Mouse (Mus musculus): ENCODE results near the gene Cfap299.

Gene Cfap299

GRCm38 (mm10) chr5:98376799-98377090 lies 47.6 kb downstream of the Cfap299 start:
- no peak for DNase-seq (ENCODE audit: low spot score in 2 of 2)

- DNase-seq (ENCODE audit: low spot score in 2 of 2), result no peak
Observed at GRCm38 (mm10) chr5:98380360-98380759, 51.3 kb downstream of the Cfap299 start.

DNA sequence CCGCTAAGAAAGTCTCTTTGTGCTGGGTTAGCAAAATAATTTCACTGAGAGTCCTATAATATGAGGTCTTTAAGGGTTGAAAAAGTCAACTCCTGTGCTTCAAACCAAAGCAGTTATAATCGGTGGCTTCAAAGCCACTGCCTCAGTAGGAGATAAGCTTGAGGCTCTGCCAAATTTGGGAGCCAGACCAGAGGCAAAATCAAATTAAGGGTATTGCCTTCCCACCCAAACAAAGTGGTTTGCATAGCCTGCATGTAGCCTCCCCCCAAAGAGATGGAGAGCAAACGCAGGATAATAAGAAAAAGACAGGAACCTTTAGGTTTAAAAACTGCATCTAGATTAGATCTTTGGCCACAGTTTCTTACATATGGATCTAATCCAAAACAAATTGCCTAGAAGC lies 58.0 kb downstream of the Cfap299 start:
- DNase-seq (ENCODE audit: low spot score in 2 of 2), result no peak

- DNase-seq (ENCODE audit: low spot score in 2 of 2), result no peak
Observed at GRCm38 (mm10) chr5:98402165-98402564, 73.1 kb downstream of the Cfap299 start.

DNA sequence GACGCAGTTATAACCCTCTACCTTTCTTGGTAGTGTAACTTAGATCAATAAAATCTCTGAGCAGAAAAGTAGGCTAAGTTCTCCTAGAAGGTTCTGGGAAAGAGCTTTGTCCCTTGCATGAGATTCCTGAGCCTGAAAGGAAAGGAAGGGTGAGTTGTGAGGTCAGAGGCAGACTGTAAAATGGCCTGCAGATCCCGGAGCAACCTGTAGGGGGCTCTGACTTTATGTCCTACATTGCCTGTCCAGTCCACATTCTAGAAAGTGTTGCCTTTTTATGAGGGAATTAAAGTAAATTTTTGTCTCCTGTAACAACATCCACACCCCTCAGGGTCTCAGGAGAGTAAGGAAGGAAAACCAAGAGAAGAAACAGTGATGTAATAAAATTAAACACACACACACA lies 81.0 kb downstream of the Cfap299 start:
- no peak for DNase-seq (ENCODE audit: low spot score in 2 of 2)

DNA sequence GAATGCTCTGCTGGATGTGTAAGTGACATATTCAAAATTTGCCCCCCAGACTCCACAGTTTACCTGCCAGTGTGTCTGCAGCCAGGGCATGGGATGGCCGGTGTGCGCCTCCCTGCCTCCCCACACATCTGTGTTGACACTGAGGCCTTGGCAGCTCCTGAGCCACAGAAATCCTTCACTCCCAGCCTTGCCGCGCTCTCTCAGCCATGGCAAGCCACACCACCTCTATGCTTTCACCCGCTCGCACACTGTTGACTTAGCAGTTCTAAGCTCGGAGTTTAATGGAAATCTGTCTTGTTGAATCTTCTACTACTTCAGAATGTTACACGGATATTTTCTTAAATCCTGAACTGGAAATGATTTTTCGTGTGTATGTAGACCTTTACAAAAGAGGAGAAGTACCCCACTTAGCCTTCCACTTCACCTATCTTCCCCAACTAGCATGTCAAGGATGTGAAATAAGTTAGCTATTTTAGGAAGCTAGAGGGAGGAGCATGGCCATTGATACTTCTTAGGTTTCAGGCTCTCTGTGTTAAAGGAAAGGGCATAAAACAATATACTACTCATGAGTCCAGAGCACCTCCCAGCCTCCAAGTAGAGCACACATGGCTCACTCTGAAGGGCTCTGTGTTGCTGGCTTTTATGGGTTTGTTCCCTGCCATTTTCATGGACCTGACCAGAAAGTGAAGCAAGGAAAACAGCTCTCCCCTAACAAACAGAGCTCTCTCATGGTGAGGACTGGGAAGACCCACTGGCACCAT lies 87.5 kb downstream of the Cfap299 start:
- DNase-seq (ENCODE audit: low spot score in 2 of 2), result no peak

GRCm38 (mm10) chr5:98424965-98425364 lies 95.9 kb downstream of the Cfap299 start:
- no peak for DNase-seq (ENCODE audit: low spot score in 2 of 2)

DNA sequence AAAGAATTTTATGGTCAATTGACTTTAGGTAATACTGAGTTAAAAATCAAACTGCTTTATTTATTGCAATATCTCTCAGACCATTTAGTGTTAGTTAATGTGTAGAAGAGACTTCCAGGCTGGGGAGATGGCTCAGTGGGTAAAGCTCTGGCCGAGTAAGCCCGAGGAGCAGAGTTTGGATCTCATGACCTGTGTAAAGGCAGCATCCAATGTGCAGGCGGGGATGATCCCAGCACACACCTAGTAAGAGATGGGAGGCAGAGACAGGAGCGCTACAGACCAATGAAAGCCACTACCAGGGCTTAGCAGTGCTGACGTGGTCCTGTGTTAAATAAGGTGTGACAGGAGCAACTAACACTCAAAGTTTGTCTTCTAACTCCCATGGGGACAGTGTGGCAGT lies 97.0 kb downstream of the Cfap299 start:
- no peak for DNase-seq (ENCODE audit: low spot score in 2 of 2)

- DNase-seq (ENCODE audit: low spot score in 2 of 2), result no peak
Observed at GRCm38 (mm10) chr5:98430060-98430459, 101.0 kb downstream of the Cfap299 start.

- DNase-seq (ENCODE audit: low spot score in 2 of 2), result no peak
Observed at GRCm38 (mm10) chr5:98438686-98439085, 109.6 kb downstream of the Cfap299 start.

- DNase-seq (ENCODE audit: low spot score in 2 of 2), result no peak
Observed at GRCm38 (mm10) chr5:98446771-98447462, 117.8 kb downstream of the Cfap299 start.

DNA sequence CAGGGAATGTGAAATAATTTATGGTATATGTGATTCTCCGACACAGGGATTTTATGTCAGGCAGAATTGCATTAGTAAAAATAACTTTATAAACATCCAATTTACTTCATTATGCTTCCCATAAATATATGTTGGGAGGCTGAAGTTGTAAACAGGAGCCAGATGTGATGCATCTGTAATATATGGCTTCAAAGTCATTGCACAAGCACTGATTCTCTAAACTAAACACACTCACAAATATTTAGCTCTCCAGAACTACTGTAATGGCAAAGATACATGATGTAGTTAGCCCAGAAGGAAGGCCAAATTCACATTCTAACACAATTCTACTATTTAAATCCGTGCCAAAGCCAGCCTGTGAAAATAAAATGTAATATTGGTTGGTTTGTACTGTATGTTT lies 120.8 kb downstream of the Cfap299 start:
- DNase-seq (ENCODE audit: low spot score in 2 of 2), result no peak

GRCm38 (mm10) chr5:98466882-98467535 lies 137.9 kb downstream of the Cfap299 start:
- no peak for DNase-seq (ENCODE audit: low spot score in 2 of 2)

- DNase-seq (ENCODE audit: low spot score in 2 of 2), result no peak
Observed at GRCm38 (mm10) chr5:98470052-98470451, 140.9 kb downstream of the Cfap299 start.

GRCm38 (mm10) chr5:98476539-98476938 lies 147.4 kb downstream of the Cfap299 start:
- DNase-seq (ENCODE audit: low spot score in 2 of 2), result no peak

DNA sequence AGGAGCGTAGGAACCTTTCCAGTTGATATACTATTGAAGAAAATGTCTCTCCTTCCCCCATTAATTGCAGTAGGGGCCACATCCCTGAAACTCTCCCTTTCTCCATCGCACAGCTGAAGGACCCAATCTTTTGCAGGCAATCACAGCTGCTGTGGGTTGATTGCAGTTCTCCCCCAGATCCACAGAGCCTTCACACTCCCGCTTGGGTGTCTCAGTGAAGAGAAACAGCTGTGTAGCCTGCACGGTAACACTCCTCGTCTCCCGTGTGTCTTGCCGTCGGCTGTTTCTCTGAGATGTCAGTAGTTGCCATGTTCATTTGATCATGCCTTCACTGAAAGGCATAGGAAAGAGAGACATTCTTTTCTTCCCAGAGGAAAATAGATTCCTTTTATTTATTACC lies 148.2 kb downstream of the Cfap299 start:
- DNase-seq (ENCODE audit: low spot score in 2 of 2), result no peak

- DNase-seq (ENCODE audit: low spot score in 2 of 2), result no peak
Observed at GRCm38 (mm10) chr5:98483507-98483906, 154.4 kb downstream of the Cfap299 start.

DNA sequence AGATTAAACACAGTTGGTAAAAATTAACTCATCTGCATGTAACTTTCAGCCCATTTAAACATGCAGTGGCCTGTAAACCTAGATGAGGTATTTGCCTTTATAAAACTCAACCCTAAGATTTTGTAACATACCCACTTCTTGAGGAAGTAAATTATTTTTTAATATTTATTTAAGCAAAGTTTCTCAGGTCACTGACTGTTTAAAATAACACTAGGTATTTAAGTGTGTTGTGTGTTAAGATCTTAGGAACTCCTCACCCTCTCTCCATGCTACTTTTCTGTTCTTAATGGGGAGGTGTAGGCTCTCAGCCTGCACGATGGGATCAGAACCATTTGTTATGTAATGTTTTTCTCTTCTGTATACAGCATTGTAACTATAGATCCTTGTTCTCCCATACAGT lies 156.1 kb downstream of the Cfap299 start:
- DNase-seq (ENCODE audit: low spot score in 2 of 2), result no peak

DNA sequence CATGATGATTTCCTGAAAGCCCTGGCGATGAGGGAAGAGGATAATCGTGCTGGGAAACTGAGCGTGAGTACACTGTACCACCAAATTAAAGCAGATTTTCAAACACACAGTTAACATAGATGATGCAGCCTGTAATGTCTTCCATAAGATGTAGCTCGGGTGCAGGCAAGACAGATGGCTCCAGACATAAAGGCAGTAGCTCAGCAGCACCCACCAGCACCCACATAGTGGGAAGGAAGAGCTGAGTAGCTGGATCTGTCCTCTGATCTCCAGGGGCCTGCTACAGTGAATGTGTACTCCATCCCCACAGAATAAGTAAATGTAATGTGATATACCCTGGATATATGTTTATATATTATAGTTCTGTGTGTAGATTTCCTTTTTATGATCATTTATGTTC lies 169.2 kb downstream of the Cfap299 start:
- no peak for DNase-seq (ENCODE audit: low spot score in 2 of 2)

DNA sequence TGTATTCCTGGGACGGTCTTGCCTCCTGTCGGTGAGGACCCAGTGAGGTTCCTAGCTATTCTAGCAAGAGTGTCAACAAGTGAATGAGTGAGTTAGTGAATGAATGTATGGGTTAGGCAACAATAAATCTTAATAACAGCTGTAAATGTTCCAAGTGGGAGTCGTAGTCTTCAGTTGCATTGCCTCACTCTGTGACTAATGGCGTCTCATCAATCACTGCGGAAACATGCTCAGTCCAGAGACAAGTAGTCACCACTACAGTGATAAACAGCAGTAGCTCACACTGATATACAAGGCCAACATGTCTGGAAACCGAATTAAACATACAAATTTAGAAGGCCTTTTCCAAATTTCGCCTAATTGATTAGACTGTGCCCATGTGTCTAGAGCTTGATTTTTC lies 187.1 kb downstream of the Cfap299 start:
- no peak for DNase-seq (ENCODE audit: low spot score in 2 of 2)

- DNase-seq (ENCODE audit: low spot score in 2 of 2), result no peak
Observed at GRCm38 (mm10) chr5:98520118-98520517, 191.0 kb downstream of the Cfap299 start.

DNA sequence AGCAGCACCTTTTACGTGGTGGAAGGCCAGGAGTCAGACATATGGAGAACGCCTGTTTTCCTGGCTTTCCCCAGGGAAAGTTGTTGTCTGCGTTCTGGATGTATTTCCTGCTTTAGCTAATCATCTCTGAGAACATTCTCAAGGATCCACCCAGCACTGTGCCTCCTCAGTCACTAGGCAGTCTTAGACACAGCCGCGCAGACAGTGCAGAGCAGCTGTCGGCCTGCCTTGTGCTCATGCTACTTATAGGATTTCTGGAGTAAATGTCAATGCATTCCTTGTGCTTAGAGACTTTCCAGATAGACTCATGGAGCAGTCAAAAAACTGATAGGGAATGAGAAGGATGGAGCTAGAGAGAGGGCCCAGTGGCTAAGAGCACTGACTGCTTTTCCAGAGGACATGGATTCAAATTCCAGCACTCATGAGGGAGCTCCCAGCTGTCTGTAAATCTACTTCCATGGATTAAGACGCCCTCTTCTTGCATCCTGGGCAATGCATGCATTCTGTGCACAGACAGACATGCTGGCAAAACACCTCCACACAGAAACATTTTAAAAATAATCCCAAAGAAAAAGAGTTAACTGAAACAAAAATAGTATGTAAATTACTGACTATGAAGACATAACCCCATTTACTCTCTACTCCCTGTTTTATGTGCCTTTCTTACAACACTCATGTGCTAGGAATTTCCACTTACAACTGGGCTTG lies 193.3 kb downstream of the Cfap299 start:
- DNase-seq (ENCODE audit: low spot score in 2 of 2), result no peak

- DNase-seq (ENCODE audit: low spot score in 2 of 2), result no peak
Observed at GRCm38 (mm10) chr5:98523050-98523449, 193.9 kb downstream of the Cfap299 start.
